Mouse (Mus musculus): ENCODE results near the gene Jph2.
A peak's percentile ranks its signal among the peaks of the same experiment; 100 is the strongest.

The Jph2 gene

GRCm38 (mm10) chr2:163300069-163301060, 97.4 kb downstream of the Jph2 start:
- DNase-seq = peak in 1 of 2 experiments; percentile 16

GRCm38 (mm10) chr2:163296999-163297630, 100.7 kb downstream of the Jph2 start:
- no peak for DNase-seq

DNA sequence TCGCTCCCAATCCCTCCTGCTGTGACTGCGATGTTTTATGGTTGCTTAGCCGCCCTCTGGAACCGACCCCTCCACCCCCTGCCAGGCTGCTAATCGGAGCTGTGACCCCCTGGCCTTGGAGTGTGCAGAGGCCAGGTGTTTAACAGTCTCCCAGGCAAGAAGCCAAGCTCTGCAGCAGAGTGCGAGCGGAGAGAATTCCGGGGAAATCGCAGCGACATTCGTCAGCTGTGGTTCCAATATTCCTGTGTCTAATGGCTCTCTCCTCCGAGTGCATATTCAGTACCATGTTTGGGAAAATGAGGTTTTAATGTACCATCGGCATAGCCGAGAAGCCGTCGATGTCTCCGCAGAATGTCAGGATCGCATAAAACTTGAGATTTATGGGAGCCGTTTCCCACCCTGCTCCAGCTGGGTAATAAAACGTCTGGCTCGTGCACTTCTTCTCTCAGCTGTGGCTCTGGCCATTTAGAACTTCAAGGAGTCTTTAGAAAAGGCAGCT, 108.9 kb downstream of the Jph2 start:
- no peak for DNase-seq
